Mouse (Mus musculus): Measurements from ENCODE around the gene Mob3a. TPM values are rescaled to one million over a fixed set of nuclear protein-coding genes. Genes with fewer than 3 reads are reported as not detected.

The Mob3a gene
- polyA plus RNA-seq (2012; fragmentation: generic; extraction: Trizol), result 34.2 TPM
- long read RNA-seq, experiment 1, transcript Mob3a-201 (4 exons, 2,682 nt), result major isoform, 28 of 37 reads
- long read RNA-seq, experiment 1, partial matches to known transcripts, result 3 of 37 reads
- long read RNA-seq, experiment 1, other reads (novel, unspliced or antisense), result 6 of 37 reads
- long read RNA-seq, experiment 2, transcript Mob3a-201 (4 exons, 2,682 nt), result major isoform, 288 of 317 reads
- long read RNA-seq, experiment 2, partial matches to known transcripts, result 20 of 317 reads
- long read RNA-seq, experiment 2, other reads (novel, unspliced or antisense), result 9 of 317 reads

DNA sequence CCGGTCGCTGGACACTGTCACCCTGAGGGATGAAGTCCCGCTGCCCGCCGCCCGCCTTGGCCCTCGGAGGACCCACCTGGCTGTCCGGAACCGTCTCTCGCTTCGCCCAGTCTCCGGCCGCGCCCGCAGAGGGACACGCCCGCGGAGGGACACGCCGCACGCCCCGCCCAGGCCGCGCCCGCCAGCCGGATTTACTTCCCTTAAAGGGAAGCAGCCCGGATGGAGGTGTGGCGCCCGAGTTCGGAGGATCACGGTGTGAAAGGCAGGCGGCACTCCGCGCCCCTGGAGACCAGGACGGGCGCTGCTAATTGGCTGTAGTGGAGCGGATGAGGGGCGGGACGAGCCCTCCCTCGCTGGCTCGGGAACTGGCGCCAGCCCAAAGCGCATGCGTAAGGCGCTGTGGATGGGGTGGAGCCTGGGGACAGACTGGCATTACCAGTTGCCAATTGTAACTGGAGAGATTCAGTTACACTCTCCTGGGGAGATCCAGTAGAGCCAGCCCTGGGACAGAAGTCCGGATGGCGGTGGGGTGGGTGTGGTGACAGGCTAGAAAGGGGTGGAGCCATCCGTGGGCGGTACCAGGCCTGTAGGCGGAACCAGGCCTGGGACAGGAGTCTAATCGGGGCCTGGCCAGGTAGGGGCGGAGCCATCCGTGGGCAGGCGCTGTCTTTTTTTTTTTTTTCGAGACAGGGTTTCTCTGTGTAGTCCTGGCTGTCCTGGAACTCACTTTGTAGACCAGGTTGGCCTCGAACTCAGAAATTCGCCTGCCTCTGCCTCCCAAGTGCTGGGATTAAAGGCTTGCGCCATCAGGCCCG lies at the start of gene Mob3a, which contains the start of gene Izumo4:
Mob3a (minus strand) TSS at position 257 of the 815 bp plus-strand sequence.
Izumo4 (plus strand) TSS at position 464 of the 815 bp plus-strand sequence.
- no peak for TF ChIP-seq CTCF (IDR thresholded peaks at IDR 0.05; ENCODE audit: control insufficient read depth, insufficient read depth, insufficient read length)
- TF ChIP-seq MAX (IDR thresholded peaks at IDR 0.05), result peak; percentile 52
- no peak for TF ChIP-seq MYOD1 (IDR thresholded peaks at IDR 0.05; ENCODE audit: control insufficient read depth, insufficient read length, low read depth)
- TF ChIP-seq CEBPB (IDR thresholded peaks at IDR 0.05; ENCODE audit: low read depth), result no peak
- peaks cover 15% of the 10 kb centered on the region for H3K36me3 ChIP-seq (ENCODE audit: control insufficient read depth, insufficient read depth)
- H3K4me3 ChIP-seq (ENCODE audit: insufficient read depth, poor library complexity, severe bottlenecking), result peak within 1 kb of the TSS; percentile 44
- H3ac ChIP-seq (ENCODE audit: control insufficient read depth, insufficient read length, low read depth), result peak within 1 kb of the TSS; percentile 80
- no peaks in the 10 kb centered on the region for H3K27me3 ChIP-seq (ENCODE audit: control insufficient read depth, insufficient read depth, insufficient read length)
- peaks cover 31% of the 10 kb centered on the region for H3K79me2 ChIP-seq (ENCODE audit: control insufficient read depth, insufficient read depth)
- H3K79me3 ChIP-seq (ENCODE audit: low read depth), result peaks cover 6% of the 10 kb centered on the region

DNA sequence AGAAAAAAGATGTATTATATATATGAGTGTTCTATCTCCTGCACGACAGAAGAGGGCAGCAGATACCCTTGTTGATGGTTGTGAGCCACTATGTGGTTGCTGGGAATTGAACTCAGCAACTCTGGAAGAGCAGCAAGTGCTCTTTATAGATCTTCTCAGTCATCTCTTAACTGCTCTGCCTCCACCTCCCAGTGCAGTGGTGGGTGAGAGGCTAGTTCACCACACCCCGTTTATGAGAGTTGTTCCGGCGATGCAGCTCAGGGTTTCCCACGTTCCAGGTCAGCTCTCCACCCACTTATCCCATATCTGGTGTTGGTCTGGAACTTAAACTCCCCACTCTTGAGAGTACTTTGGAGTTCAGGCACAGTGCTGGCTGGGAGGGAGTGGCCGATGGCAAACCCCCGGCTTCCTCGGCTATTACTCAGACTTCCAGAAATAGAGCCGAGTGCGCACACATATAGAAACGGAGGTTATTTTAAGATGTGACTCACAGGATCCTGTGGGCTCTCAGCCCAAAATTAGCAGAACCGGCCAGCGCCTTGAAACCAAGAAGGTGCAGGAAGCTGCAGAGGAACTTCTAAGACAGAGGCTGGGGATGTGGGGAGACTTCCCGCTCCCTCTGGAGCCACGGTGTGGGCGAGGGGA lies 49.5 kb upstream of the Mob3a start:
- peaks cover 13% of the 10 kb centered on the region for H3K79me2 ChIP-seq (ENCODE audit: control insufficient read depth, insufficient read depth)
- no peaks in the 10 kb centered on the region for H3K27me3 ChIP-seq (ENCODE audit: control insufficient read depth, insufficient read depth, insufficient read length)
- TF ChIP-seq MYOG (IDR thresholded peaks at IDR 0.05; ENCODE audit: control insufficient read depth, extremely low read depth, insufficient read length) (no peak), FOSL1 (IDR thresholded peaks at IDR 0.05; ENCODE audit: insufficient read depth, low read length, poor library complexity, severe bottlenecking) (peak; percentile 89), USF1 (IDR thresholded peaks at IDR 0.05; ENCODE audit: low read depth) (no peak), MYOD1 (IDR thresholded peaks at IDR 0.05; ENCODE audit: control insufficient read depth, insufficient read length, low read depth) (no peak), MAX (IDR thresholded peaks at IDR 0.05) (no peak), CTCF (IDR thresholded peaks at IDR 0.05; ENCODE audit: control insufficient read depth, insufficient read depth, insufficient read length) (no peak)
- no peak overlapping the region for H3K4me3 ChIP-seq (ENCODE audit: insufficient read depth, poor library complexity, severe bottlenecking)
- no peaks in the 10 kb centered on the region for H3K36me3 ChIP-seq (ENCODE audit: control insufficient read depth, insufficient read depth)
- peaks cover 9% of the 10 kb centered on the region for H3K79me3 ChIP-seq (ENCODE audit: low read depth)
- H3ac ChIP-seq (ENCODE audit: control insufficient read depth, insufficient read length, low read depth), result no peak overlapping the region

DNA sequence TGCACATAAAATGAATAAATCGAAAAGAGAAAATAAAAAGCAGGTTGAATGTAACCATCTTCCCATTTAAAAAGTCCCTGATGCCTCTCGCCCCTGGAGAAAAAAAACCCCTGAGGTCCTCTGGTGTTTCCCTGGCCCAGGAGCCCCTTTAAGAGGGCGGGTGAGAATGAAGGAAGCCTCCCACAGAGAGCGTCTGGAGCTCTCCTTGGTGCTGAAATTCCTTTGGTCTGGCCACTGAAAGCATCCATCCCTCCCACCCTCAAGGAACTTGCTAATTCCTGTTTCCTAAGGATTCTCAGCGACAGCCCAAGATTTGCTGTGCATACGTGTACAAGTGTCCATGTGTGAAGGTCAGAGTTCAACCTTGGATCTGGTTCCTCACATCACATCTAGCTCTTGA lies 46.8 kb upstream of the Mob3a start:
- Histone ChIP-seq H3K79me3 (ENCODE audit: low read depth) (no peaks in the 10 kb centered on the region), H3K4me3 (ENCODE audit: insufficient read depth, poor library complexity, severe bottlenecking) (no peak overlapping the region), H3K36me3 (ENCODE audit: control insufficient read depth, insufficient read depth) (no peaks in the 10 kb centered on the region), H3K27me3 (ENCODE audit: control insufficient read depth, insufficient read depth, insufficient read length) (no peaks in the 10 kb centered on the region), H3K79me2 (ENCODE audit: control insufficient read depth, insufficient read depth) (no peaks in the 10 kb centered on the region), H3ac (ENCODE audit: control insufficient read depth, insufficient read length, low read depth) (no peak overlapping the region)
- TF ChIP-seq MAX (IDR thresholded peaks at IDR 0.05) (peak; percentile 42), FOSL1 (IDR thresholded peaks at IDR 0.05; ENCODE audit: insufficient read depth, low read length, poor library complexity, severe bottlenecking) (no peak)

DNA sequence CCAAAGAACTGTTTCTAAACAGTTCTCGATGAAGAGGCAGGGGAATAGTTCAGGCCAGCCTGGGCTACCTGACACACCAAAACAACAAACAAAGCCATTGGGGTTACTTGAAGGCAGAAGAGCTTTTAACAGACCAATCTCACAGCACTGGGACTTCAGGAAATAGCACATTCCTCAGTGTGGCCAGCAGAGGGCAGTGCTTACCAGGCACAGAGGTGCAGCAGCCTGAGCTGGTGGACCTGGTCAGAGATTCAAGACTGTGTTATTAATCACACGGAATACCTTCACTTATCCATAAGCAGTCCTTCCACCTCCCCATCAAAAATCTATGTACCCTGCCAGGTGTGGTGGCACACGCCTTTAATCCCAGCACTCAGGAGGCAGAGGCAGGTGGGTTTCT lies 45.6 kb upstream of the Mob3a start:
- TF ChIP-seq FOSL1 (IDR thresholded peaks at IDR 0.05; ENCODE audit: insufficient read depth, low read length, poor library complexity, severe bottlenecking) (no peak), CTCF (IDR thresholded peaks at IDR 0.05; ENCODE audit: control insufficient read depth, insufficient read depth, insufficient read length) (peak; percentile 92)
- no peak overlapping the region for H3K4me3 ChIP-seq (ENCODE audit: insufficient read depth, poor library complexity, severe bottlenecking)
- H3K36me3 ChIP-seq (ENCODE audit: control insufficient read depth, insufficient read depth), result no peaks in the 10 kb centered on the region
- H3ac ChIP-seq (ENCODE audit: control insufficient read depth, insufficient read length, low read depth), result no peak overlapping the region
- H3K27me3 ChIP-seq (ENCODE audit: control insufficient read depth, insufficient read depth, insufficient read length), result no peaks in the 10 kb centered on the region
- no peaks in the 10 kb centered on the region for H3K79me3 ChIP-seq (ENCODE audit: low read depth)
- H3K79me2 ChIP-seq (ENCODE audit: control insufficient read depth, insufficient read depth), result no peaks in the 10 kb centered on the region

DNA sequence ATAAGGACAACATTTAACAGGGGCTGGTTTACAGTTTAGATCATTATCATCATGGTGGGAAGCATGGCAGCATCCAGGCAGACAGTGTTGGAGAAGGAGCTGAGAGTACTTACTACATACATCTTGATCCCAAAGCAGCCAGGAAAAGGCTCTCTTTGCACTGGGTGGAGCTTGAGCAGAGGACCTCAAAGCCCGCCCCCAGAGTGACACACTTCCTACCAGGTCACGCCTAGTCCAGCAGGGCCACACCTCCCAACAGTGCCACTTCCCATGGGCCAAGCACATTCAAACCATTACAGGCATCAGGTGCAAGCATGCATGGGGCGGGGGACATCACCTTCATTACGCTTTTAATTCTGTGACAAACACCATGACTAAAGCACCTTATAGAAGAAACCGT lies 42.5 kb upstream of the Mob3a start:
- Histone ChIP-seq H3K79me3 (ENCODE audit: low read depth) (peaks cover 26% of the 10 kb centered on the region), H3K36me3 (ENCODE audit: control insufficient read depth, insufficient read depth) (no peaks in the 10 kb centered on the region), H3ac (ENCODE audit: control insufficient read depth, insufficient read length, low read depth) (no peak overlapping the region), H3K79me2 (ENCODE audit: control insufficient read depth, insufficient read depth) (peaks cover 28% of the 10 kb centered on the region), H3K4me3 (ENCODE audit: insufficient read depth, poor library complexity, severe bottlenecking) (no peak overlapping the region), H3K27me3 (ENCODE audit: control insufficient read depth, insufficient read depth, insufficient read length) (no peaks in the 10 kb centered on the region)
- no peak for TF ChIP-seq MAX (IDR thresholded peaks at IDR 0.05)
- TF ChIP-seq CEBPB (IDR thresholded peaks at IDR 0.05; ENCODE audit: low read depth), result no peak
- no peak for TF ChIP-seq FOSL1 (IDR thresholded peaks at IDR 0.05; ENCODE audit: insufficient read depth, low read length, poor library complexity, severe bottlenecking)
- TF ChIP-seq CTCF (IDR thresholded peaks at IDR 0.05; ENCODE audit: control insufficient read depth, insufficient read depth, insufficient read length), result no peak
- TF ChIP-seq MYOD1 (IDR thresholded peaks at IDR 0.05; ENCODE audit: control insufficient read depth, insufficient read length, low read depth), result no peak
- TF ChIP-seq USF1 (IDR thresholded peaks at IDR 0.05; ENCODE audit: low read depth), result no peak
- no peak for TF ChIP-seq MYOG (IDR thresholded peaks at IDR 0.05; ENCODE audit: control insufficient read depth, extremely low read depth, insufficient read length)

Measured in C2C12 (cell line).